Mouse (Mus musculus) adrenal gland, adult (tissue): ENCODE data around the gene Zfp280d.

ENCODE experiments used
- DNase-seq, 2 experiments: peaks; one replicate each; pipeline ENCODE4 v3.0.0; 2022 to 2023; ENCODE audit warnings: low spot score in 1 of 2; ENCODE audit not compliant: inconsistent age in 2 of 2

Gene Zfp280d

GRCm38 (mm10) chr9:72274677-72275076 lies at the start of gene Zfp280d:
Zfp280d (plus strand) TSS chr9:72274860.
- DNase-seq = peak; percentile 94 to 97

DNA sequence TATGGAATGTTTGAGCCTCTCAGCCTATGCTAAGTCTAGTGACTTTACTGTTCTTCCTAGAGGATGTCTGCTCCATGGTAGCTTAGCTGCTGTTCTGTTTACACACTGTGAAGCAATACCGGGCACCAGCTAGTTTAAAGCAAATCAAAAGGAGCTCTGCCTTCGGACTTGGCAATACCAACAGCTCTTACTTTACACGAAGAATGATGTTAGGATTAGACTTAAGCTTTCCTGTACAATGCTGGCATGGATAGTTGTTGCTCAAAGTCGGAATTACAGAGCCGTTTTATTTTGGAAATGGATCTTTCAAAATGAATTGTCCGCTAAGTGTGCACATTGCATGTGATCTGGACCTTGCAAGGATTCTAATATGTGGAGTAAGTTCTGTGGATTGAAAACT lies 48.1 kb upstream of the Zfp280d start:
- no peak for DNase-seq

GRCm38 (mm10) chr9:72252656-72253055 lies 22.0 kb upstream of the Zfp280d start:
- no peak for DNase-seq

DNA sequence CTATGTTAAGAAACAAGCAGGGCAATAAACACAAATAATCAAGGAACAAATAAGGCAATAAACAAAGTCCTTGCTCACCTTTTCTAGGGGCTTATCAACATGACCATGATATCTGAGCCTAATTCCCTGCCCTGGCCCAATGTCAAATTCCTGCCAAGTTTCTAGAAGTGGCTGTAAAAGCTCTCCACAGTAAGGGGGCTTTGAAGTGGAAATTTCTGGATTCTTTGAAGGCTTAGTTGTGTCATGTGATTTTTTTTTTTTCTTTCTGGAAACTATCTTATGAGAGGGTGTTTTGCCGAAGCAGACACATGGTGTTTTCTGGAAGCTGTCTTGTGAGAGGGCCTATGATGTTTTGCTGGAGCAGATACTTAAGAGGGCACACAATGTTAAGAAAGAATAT lies 19.4 kb upstream of the Zfp280d start:
- DNase-seq = no peak

DNA sequence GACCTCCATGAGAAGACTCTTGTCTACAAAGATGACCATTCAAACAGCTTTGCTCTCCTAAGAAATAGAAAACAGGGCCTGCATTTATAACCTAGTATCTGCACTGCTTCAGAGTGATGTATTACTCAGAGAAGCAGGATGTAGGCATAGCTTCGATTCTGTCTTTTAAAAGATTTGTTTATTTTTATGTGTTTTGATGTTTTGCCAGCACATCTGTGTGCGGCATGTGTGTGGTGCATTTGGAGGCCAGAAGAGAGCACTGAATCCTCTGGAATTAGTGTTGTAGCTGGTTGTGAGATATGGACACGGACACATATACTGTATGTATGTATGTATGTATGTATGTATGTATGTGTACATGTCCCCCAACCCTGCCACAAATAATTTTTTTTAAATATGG lies 18.0 kb upstream of the Zfp280d start:
- no peak for DNase-seq

DNA sequence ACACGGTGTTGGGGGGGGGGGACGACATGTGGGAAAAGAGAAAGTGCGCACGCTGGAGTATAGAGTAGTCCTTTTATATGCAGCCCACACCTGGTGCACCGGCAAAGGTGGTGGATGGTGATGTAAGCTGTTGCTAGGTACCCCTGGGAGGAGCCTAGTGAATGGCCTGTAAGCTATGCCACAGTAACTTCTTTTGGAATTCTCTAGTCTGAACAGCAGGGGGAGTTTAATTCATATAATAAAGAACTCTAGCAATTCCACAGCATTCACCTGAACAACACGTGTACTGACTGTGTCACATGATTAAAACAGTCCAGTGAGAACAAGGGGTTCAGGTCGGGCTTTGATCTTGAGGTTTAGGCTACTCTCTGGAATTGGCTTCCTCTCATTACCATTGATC lies 14.3 kb upstream of the Zfp280d start:
- DNase-seq = peak in 1 of 2 experiments; percentile 51

- no peak for DNase-seq
Observed at GRCm38 (mm10) chr9:72264859-72265258, 9.8 kb upstream of the Zfp280d start.

DNA sequence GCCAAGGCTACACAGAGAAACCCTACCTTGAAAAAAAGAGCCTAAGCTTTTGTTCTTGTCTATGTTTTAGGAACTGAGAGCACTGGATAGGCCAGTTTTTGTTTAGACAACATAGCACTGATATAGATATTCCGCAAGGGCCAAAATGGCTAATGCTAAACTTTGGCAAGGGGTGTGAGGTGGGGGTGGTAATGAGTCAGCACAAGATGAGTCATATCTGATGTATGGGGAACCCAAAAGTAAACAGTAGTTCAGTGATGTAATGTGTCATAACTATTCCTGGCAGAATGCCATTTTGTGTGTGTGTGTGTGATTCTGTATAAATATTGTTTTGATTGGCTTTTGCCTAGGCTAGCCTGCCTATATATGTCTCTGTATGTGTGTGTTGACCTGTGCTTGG lies 4.5 kb upstream of the Zfp280d start:
- DNase-seq = no peak

DNA sequence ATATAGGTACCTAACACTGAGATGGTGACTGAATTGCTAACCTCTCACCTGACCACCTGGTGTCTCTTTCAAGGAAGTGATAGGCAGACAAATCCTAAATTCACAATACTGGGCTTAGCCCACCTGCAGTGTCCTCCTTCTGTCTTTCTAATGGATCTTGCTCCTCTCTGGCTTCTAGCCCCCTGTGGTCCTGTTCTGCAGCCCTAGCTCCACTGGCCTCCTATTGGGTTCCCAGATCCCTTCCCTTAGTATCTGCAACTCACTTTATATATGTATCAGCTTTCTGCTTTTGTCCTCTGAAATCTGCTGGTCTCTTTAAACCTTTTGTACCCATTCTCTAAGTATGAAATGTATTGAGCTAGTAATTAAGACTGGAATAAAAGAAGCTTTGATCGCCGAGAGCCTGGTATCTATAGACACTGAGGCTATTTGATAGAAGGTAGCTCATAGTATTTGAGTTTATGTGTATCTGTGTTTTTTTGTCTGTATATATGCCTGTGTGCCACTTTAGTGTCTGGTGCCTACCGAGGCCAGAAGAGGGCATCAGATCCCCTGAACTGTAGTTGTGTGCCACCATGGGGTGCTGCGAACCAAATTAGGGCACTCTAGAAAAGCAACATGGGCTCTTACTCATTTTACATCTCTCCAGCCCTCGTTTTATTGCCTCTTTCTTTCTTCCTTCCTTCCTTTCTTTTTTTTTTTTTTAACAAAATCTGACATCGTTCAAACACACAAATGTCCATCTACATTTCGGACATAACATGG lies 832 bp upstream of the Zfp280d start:
- no peak for DNase-seq

DNA sequence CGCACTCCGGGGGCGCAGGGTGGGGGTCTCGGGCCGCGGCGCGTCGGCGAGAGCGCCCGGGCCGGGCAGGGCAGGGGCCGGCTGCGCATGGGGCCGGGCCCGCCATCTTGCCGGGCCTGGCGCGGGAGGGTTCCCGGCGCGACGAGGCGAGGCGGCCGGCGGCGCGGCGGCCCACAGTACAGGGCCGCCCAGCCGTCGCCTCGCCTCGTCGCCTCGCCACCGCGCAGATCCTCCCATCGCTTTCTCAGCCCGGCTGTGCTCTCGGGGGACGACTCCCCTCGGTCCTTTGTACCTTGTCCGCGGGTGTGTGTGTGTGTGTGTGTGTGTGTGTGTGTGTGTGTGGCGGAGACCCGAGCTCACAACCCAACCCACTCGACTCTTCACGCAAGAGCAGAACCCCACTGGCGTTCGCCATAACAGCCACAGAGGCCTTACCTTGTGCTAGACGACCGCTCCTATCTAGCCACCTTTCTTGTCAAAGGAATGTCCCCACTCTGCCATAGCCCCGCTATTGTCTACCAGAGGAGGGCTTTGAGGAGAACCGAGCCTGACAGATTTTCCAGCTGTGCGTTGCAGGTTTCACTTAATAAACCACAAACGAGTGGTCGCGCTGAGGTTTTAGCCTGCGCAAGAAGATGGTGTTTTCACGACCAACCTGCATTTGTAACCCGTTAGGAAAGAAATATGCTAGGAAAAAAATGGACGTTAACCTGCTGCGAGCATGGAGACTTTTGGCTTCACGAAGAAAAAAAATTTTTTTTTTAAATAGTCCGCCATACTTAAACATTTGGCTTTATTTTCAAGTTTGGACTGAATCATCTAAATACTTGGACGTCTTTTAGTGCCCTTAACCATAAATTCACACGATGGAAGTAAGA lies 680 bp downstream of the Zfp280d start:
- DNase-seq = peak; percentile 52 to 86

DNA sequence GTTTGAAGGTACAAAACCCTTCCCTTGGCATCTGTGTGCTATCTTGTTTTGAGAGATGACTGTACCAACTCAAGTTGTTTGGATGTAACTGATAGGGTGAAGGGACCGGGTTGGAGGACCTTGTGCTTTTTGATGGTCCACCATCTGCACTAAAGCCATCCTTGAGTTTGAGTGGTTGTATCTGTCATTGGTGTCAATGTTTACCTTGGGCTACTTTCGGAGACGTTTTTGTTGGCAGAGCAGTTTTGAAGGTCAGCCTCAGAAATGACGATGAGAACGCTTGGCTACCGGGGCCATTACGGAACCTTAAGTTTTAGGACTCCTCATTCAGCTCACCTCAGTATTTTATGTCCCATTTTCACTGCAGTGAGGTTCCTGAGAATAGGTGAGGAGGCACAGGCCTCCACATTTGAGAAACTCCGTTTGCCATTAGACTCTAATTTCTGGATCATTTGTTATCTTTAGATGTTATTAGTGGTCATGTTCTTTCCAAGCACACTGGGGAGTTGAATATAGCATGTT lies 1.4 kb downstream of the Zfp280d start:
- peak; percentile 13 to 81 for DNase-seq

- DNase-seq = no peak
Observed at GRCm38 (mm10) chr9:72276941-72277340, 2.3 kb downstream of the Zfp280d start.

- no peak for DNase-seq
Observed at GRCm38 (mm10) chr9:72279943-72280342, 5.3 kb downstream of the Zfp280d start.

GRCm38 (mm10) chr9:72287696-72288095 lies 13.0 kb downstream of the Zfp280d start:
- DNase-seq = no peak

DNA sequence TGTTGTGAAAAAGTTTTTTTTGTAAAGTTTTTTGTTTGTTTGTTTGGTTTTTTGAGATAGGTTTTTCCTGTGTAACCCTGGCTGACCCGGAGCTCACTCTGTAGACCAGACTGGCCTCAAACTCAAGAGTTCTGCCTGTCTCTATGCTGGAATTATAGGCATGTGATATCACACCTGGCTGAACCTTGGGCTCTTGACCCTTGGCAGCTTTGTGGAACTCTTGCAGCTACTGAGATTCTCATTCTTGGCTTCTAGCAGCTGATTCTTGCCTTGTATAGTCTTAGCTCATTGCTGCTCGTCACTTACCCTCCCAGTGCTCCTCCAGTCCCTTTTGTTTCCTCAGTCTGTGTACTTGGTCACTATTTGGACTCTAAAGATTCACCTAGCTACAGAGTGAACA lies 13.6 kb downstream of the Zfp280d start:
- DNase-seq = no peak

GRCm38 (mm10) chr9:72289094-72289493 lies 14.4 kb downstream of the Zfp280d start:
- no peak for DNase-seq

- no peak for DNase-seq
Observed at GRCm38 (mm10) chr9:72294076-72294475, 19.4 kb downstream of the Zfp280d start.

DNA sequence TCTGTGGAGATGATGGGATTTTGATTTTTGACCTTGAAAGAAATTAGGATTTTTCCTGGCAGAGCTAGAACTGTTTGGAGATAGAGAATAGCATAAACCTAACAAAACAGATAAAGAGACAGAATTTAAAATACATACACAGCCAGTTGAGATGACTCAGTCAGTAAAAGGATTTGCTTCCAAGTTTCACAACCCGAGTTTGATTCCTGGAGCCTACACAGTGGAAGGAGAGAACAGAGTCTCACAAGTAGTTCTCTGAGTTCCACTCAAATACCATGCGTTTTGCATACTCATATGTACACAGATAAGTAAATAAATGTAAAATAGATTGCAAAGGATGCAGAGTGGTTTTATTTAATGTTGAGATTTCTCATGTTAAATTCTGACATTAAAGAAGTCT lies 35.1 kb downstream of the Zfp280d start:
- DNase-seq = no peak

DNA sequence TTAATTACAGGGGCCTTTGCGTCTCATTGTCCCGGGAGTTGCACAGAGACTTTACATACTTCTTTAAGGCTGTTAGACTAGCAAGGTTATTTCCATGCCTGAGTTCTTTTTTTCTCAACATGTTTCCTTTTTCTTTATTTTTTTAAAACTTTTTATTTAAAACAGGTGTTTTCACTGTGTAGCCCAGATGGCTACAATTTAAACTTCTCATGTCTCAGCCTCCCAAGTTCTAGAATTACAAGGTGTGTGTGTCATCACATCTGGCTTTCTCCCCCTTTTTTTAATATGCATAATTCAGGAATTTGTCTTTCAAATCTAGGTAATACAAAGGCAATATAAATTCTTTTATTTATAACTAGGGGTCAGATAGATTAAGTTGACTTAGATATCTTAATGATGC lies 58.6 kb downstream of the Zfp280d start:
- no peak for DNase-seq

DNA sequence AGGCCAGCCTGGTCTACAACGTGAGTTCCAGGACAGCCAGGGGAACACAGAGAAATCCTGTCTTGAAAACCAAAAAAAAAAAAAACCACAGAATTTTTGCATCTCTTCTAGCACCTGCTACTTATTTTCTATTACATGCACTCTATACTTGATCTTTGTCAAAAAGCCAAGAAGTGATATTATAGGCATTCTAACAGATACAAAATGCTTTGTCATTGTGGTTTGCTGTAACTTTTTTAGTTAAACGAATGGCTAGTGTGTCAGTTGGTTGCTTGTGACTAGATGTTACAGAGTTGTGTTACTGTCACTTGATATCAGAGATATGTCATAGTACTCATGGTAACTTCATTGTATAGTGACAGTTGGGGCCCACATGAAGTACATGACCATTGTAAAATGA lies 61.4 kb downstream of the Zfp280d start:
- DNase-seq = no peak

- DNase-seq = no peak
Observed at GRCm38 (mm10) chr9:72339119-72339518, 64.5 kb downstream of the Zfp280d start.

DNA sequence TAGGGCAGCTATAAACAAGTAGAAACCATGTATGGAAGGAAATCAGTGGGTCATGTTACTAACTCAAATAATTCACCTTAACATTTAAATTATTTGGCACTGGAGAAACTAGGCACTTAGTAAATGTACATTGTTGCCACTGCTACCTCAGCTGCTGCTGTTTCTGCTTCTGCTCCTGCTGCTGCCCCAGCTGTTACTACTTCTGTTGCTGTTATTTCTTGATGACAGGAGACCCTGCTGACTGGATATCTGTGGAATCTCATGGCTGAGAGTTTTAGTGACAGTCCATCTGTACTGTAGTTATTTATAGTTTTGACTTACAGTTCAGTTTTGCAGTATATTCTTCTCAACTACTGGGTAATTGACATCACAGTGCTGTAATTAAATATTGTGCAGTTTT lies 69.2 kb downstream of the Zfp280d start:
- DNase-seq = no peak
